Mouse (Mus musculus) CD4-positive, CD25-positive, alpha-beta regulatory T cell, adult 4 months (primary cell): Measurements from ENCODE around the gene Vwde. TPM values are rescaled to one million over a fixed set of nuclear protein-coding genes. Genes with fewer than 3 reads are reported as not detected.

Source experiments
- ATAC-seq: one replicate; pipeline ENCODE4 v1.8.0; 2017
- polyA plus RNA-seq, 2 experiments: library from polyadenylated mRNA; unstranded; fragments of 100-300 nt; shearing (Covaris generic); gene quantifications; one replicate each; pipeline ENCODE4 v1.2.1; 2017

Gene Vwde
- polyA plus RNA-seq = under 1 TPM in 1 of 2 experiments, not detected in 1; 0.24 TPM

- ATAC-seq = no peak
These were observed at the start of gene Vwde for GRCm38 (mm10) chr6:13224596-13225227. TSS of gene Vwde (minus strand) at chr6:13224965.

- ATAC-seq = no peak
These were observed 30.6 kb upstream of the Vwde start for GRCm38 (mm10) chr6:13255341-13255740.

- peak; percentile 56 for ATAC-seq
These were observed 23.7 kb upstream of the Vwde start for GRCm38 (mm10) chr6:13248317-13248969.

- no peak for ATAC-seq
These were observed 18.6 kb downstream of the Vwde start for GRCm38 (mm10) chr6:13206157-13206556.

- no peak for ATAC-seq
These were observed 27.3 kb downstream of the Vwde start for GRCm38 (mm10) chr6:13197486-13197885.

GRCm38 (mm10) chr6:13186836-13187235, 37.9 kb downstream of the Vwde start:
- no peak for ATAC-seq

- no peak for ATAC-seq
These were observed 44.7 kb downstream of the Vwde start for GRCm38 (mm10) chr6:13180061-13180460.

- no peak for ATAC-seq
These were observed 55.2 kb downstream of the Vwde start for GRCm38 (mm10) chr6:13169459-13170150.

GRCm38 (mm10) chr6:13166240-13166937, 58.4 kb downstream of the Vwde start:
- no peak for ATAC-seq

- no peak for ATAC-seq
These were observed 65.3 kb downstream of the Vwde start for GRCm38 (mm10) chr6:13159437-13159836.

GRCm38 (mm10) chr6:13153888-13154697, 70.7 kb downstream of the Vwde start:
- ATAC-seq = no peak

- peak; percentile 90 for ATAC-seq
These were observed 72.6 kb downstream of the Vwde start for GRCm38 (mm10) chr6:13152062-13152640.

GRCm38 (mm10) chr6:13137255-13137654, 87.5 kb downstream of the Vwde start:
- peak; percentile 68 for ATAC-seq

- ATAC-seq = no peak
These were observed 116.1 kb downstream of the Vwde start for GRCm38 (mm10) chr6:13108662-13109061.

Other genes with a start within 250 kb of the Vwde start
- gene Tmem106b, start 155.2 kb downstream of the Vwde start, polyA plus RNA-seq = 10 to 100 TPM; 30.7 to 35.2 TPM